Mouse (Mus musculus) cerebellum, postnatal 10 days (tissue): ENCODE measurements around the gene Btbd9.

Source experiments
- DNase-seq, 2 experiments: peaks; one replicate each; pipeline ENCODE4 v3.0.0; 2021; ENCODE audit warnings: mixed read lengths in 2 of 2

Gene Btbd9

GRCm38 (mm10) chr17:30237600-30237999 is 338.7 kb downstream of the Btbd9 start:
- DNase-seq: no peak

- no peak for DNase-seq
These were observed 339.7 kb downstream of the Btbd9 start for GRCm38 (mm10) chr17:30236611-30237010.

- no peak for DNase-seq
These were observed 340.9 kb downstream of the Btbd9 start for GRCm38 (mm10) chr17:30235380-30235779.

- peak; percentile 60 to 65 for DNase-seq
These were observed 343.6 kb downstream of the Btbd9 start for GRCm38 (mm10) chr17:30232698-30233097.

GRCm38 (mm10) chr17:30231483-30231882 is 344.8 kb downstream of the Btbd9 start:
- DNase-seq: no peak

- no peak for DNase-seq
These were observed 345.9 kb downstream of the Btbd9 start for GRCm38 (mm10) chr17:30230428-30230827.

- no peak for DNase-seq
These were observed 347.7 kb downstream of the Btbd9 start for GRCm38 (mm10) chr17:30228439-30229215.

GRCm38 (mm10) chr17:30225030-30225740 is 351.1 kb downstream of the Btbd9 start:
- DNase-seq: no peak

GRCm38 (mm10) chr17:30222837-30223236 is 353.5 kb downstream of the Btbd9 start:
- DNase-seq: no peak

GRCm38 (mm10) chr17:30222361-30222760 is 353.9 kb downstream of the Btbd9 start:
- no peak for DNase-seq

GRCm38 (mm10) chr17:30221677-30222076 is 354.6 kb downstream of the Btbd9 start:
- no peak for DNase-seq

GRCm38 (mm10) chr17:30215741-30216140 is 360.5 kb downstream of the Btbd9 start:
- no peak for DNase-seq

GRCm38 (mm10) chr17:30214393-30214792 is 361.9 kb downstream of the Btbd9 start:
- no peak for DNase-seq

GRCm38 (mm10) chr17:30213371-30213770 is 362.9 kb downstream of the Btbd9 start:
- no peak for DNase-seq

- DNase-seq: peak; percentile 80 to 83
These were observed 363.6 kb downstream of the Btbd9 start for GRCm38 (mm10) chr17:30212647-30213046.

GRCm38 (mm10) chr17:30210936-30211335 is 365.4 kb downstream of the Btbd9 start:
- peak; percentile 79 for DNase-seq

- DNase-seq: peak; percentile 54 to 60
These were observed 366.0 kb downstream of the Btbd9 start for GRCm38 (mm10) chr17:30210262-30210661.

- DNase-seq: no peak
These were observed 371.0 kb downstream of the Btbd9 start for GRCm38 (mm10) chr17:30205062-30205825.

GRCm38 (mm10) chr17:30200283-30200682 is 376.0 kb downstream of the Btbd9 start:
- peak in 1 of 2 experiments; percentile 63 for DNase-seq

- DNase-seq: no peak
These were observed 376.7 kb downstream of the Btbd9 start for GRCm38 (mm10) chr17:30199374-30200247.

GRCm38 (mm10) chr17:30198422-30198821 is 377.9 kb downstream of the Btbd9 start:
- peak in 1 of 2 experiments; percentile 58 for DNase-seq
